Mouse (Mus musculus) granulocyte monocyte progenitor cell, adult 5-6 weeks (primary cell): ENCODE data around the gene Rpgrip1l. TPM values are rescaled to one million over a fixed set of nuclear protein-coding genes. Genes with fewer than 3 reads are reported as not detected.

Source experiments
- total RNA-seq, 2 experiments: library from RNA; stranded (forward) in 1 of 2; stranded (reverse) in 1 of 2; fragments of 200-712, 200-1000 nt in 1 of 2; fragments of >200 nt in 1 of 2; fragmentation: Nextera tagmentation in 1 of 2; gene quantifications; 2 replicates each; pipeline ENCODE4 v1.2.3; 2014 to 2017

The Rpgrip1l gene
- total RNA-seq, 2 experiments from 2014 or later = 8.7 to 12.5 TPM

Other genes with a start within 250 kb of the Rpgrip1l start
- 29.3 and 58.5 TPM in 2 replicates for gene Rbl2, start 243.2 kb downstream of the Rpgrip1l start, total RNA-seq (2014; fragmentation: Nextera tagmentation)
- gene Rbl2, start 243.2 kb downstream of the Rpgrip1l start, total RNA-seq (2017) = 49.2 and 60.7 TPM in 2 replicates
- 7.7 and 10.4 TPM in 2 replicates for gene Aktip, start 113.3 kb downstream of the Rpgrip1l start, total RNA-seq (2014; fragmentation: Nextera tagmentation)
- gene Aktip, start 113.3 kb downstream of the Rpgrip1l start, total RNA-seq (2017) = 10.3 and 10.7 TPM in 2 replicates
- gene Fto, start 263 bp upstream of the Rpgrip1l start, total RNA-seq (2014; fragmentation: Nextera tagmentation) = 48.1 and 61.5 TPM in 2 replicates
- 25.1 and 31.4 TPM in 2 replicates for gene Fto, start 263 bp upstream of the Rpgrip1l start, total RNA-seq (2017)